Mouse (Mus musculus): ENCODE data around the gene Acin1. TPM values are rescaled to one million over a fixed set of nuclear protein-coding genes. Genes with fewer than 3 reads are reported as not detected.
A peak's percentile ranks its signal among the peaks of the same experiment; 100 is the strongest.

Acin1 gene
- total RNA-seq, 2 experiments from 2014 or later, result 119 to 129 TPM

DNA sequence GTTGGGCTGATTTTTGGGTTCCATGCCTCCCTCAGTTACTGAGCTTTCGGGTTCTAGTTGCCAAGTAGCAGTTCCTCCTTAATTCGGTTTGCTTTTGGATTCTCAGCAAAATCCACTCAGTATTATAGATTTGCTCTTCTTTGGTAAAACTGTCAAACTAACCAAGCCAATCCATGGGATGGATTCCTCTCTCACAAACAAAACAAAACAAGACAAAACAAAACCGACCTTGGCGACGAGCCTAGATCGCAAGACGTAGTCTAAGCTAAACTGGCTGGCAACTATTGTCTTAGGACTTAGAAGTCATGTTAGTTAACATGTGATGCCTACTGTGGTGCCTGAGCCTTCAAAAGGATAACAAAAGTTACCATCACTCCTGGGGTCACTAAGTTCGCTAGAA, 83.0 kb downstream of the Acin1 start:
- no peak for DNase-seq

DNA sequence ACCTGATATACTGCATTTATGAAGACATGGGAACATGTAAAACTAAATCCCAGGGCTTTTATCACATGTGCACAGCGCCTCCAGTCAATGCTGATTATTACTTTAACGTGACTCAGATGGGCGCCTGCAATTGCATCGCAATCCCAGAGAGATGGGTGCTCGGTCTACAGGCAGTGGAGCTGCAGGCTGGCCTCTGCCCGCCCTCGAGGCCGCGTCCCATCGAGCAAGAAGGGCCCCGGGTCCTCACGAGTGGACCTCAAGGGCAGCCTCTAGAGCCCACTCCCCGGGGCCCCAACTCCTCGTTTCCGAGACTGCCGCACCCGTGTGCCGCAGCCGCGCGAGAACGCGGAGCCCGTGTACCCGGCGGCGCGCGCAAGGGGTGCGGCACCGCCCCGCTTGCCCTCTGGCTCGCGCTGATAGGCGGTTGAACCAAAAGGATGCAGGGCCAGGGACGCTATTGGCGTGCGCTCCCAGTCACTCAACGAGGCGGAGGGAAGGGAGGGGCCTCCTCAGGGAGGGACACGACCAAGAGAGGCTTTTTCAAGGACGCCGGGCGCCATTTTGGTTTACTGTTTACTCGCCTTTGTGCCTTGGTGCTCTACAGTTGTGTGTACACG, 83.6 kb downstream of the Acin1 start:
- peak; percentile 97 for DNase-seq

DNA sequence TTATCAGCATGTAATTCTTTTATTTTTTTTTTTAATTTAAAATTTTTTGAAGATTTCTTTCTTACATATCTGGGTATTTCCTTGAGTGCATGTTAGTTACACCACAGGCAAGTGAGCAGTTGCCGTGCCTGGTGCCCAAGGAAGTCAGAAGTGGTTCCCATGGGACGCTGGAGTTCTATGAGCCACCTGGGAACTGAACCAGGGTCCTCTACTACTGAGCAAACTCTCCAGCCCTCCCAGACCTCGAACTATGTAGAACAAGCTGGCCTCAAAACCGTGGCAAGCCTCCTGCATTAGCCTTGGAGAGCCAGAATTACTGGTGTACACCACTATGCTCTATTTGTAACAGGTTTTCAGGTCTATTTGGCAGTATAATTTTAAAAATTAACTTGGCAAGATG, 84.1 kb downstream of the Acin1 start:
- no peak for DNase-seq

DNA sequence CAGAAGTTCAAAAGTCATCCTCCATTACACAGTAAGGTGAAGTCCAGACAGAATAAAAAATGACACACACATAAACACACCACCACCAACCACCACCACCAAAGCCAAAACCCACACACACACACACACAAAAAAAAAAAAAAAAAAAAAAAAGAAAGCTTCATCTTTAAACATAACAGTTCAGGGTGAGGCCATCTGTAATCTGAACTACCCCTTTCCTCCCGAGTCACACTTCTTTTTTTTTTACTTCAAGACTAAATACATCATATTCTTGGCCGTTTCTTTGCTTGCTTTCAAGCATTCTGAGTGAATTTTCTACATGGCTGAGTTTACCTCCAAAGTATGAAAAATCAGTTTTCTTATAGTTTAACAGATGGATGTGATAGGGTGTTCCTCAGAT, 85.1 kb downstream of the Acin1 start:
- no peak for DNase-seq

DNA sequence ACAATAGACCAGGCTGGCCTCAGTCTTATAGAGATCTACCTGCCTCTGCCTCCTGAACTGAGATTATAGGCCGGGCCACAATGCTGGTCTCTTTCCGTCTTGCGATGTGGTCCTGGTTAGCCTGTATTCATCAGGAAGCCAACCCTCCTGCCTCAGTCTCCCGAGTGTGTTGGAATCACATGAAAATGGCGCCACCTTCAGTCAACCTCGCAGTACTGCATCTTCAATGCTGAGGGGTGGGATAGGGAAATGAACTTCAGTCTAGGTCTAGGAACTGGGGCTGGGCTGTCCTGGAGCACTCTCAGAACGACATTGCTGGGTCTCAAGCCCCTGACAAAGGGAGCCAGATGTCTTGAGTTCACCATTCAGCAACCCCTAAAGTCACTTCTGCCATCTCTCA, 89.6 kb downstream of the Acin1 start:
- DNase-seq, result no peak

DNA sequence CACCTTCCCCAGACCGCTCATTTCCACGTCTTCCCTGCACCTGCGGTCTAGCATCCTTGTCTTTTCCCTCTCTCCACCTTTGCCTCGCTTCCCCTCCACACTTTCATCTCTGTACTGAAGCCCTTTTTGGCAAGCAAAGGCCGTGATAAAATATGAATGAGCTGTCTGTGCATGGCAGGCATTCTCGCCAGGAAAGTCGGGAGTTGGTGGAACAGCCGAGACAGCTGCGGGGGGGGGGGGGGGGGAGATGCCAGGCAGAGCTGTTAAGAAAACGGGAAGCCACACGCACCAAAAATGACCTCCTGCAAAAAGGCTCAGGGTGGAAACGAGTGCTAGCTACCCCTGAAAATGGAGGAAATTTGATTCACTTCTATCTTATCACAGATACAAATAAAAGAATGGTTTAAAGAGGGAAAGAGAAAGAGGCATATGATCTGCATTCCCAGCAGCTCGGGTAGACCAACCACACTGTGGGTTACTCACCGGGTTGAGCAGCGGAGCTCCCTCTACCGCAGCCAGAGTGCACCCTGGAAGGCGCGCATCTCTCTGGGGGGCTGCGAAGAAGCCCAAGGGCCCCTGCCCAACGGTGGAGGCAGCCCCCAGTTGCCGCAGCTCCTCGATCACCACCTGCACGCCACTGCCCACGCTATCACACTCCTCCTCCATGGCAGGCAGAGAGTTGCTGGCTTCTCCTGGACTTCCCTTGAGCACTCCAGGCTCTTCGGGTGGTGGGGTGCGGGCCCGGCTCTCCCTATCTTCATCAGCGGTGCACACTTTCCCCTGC, 91.9 kb downstream of the Acin1 start:
- no peak for DNase-seq

GRCm38 (mm10) chr14:54594055-54594454, 92.7 kb downstream of the Acin1 start:
- DNase-seq, result no peak

DNA sequence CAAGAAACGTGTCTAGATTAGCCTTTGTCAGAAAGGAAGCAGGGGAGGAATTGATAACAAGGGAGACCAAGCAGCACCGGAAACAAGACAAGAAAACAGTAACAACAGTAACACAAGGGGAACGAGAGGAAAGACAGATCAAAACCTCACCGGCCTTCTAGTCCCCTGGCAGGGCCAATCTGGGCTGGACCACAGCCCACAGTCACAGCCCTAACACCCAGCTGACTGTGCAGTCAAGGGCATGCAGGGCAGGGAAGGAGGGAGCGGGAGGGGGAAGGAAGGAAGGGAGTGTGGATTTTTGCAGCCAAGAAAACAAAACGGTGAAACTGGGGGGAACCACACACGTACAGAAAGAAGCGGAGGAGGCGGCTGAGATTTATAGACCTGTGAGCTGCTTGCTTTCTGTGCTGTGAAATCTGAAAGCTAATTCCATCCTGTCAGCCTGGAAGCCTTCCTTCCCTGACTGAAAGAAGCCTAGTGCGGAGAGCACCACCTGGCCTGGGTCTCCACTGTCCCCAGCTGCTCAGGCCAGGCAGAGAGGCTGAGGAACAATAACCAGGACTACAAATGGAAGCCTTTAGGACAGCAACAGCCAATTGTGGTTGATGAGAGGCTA, 94.3 kb downstream of the Acin1 start:
- DNase-seq, result peak; percentile 76

Small RNAs within 50 kb of the gene (microRNA-seq; reads per million reads assigned to microRNA genes)
- gene Mir686 (0 reads per million in 2 experiments), gene Mir6948 (0 reads per million in 2 experiments)

Other genes starting within 250 kb of the Acin1 start
- 10 to 100 TPM; 81.3 to 81.5 TPM for gene Lrp10, start 222.8 kb downstream of the Acin1 start, total RNA-seq (2021)
- under 1 TPM; 0.14 to 0.23 TPM for gene Rem2, start 210.8 kb downstream of the Acin1 start, total RNA-seq (2021)
- 10 to 100 TPM; 36.2 to 36.5 TPM for gene Prmt5, start 169.4 kb downstream of the Acin1 start, total RNA-seq (2021)
- gene Haus4, start 132.3 kb downstream of the Acin1 start, total RNA-seq (2021), result 10 to 100 TPM; 30.6 to 32.7 TPM
- gene Ajuba, start 109.4 kb downstream of the Acin1 start, total RNA-seq (2021), result 10 to 100 TPM; 19.4 to 20.3 TPM
- 1 to 10 TPM; 4.9 to 6.6 TPM for gene 4931414P19Rik, start 80.9 kb downstream of the Acin1 start, total RNA-seq (2021)
- gene Psmb5, start 68.9 kb downstream of the Acin1 start, total RNA-seq (2021), result 100 to 1,000 TPM; 192 to 198 TPM
- not detected for gene Psmb11, start 65.5 kb downstream of the Acin1 start, total RNA-seq (2021)
- gene Gm17606, start 46.0 kb downstream of the Acin1 start, total RNA-seq (2021), result not detected
- 1 to 10 TPM; 2.7 to 3.1 TPM for gene Cdh24, start 45.6 kb downstream of the Acin1 start, total RNA-seq (2021)
- gene 1700123O20Rik, start 715 bp downstream of the Acin1 start, total RNA-seq (2021), result 10 to 100 TPM; 19.3 to 20.9 TPM
- gene Gm29776, start 11.9 kb upstream of the Acin1 start, total RNA-seq (2021), result under 1 TPM; 0.14 to 0.16 TPM
- gene Cebpe, start 25.2 kb upstream of the Acin1 start, total RNA-seq (2021), result not detected
- gene Slc7a8, start 95.0 kb upstream of the Acin1 start, total RNA-seq (2021), result 1 to 10 TPM; 1.9 to 2.0 TPM
- not detected for gene Rnf212b, start 127.2 kb upstream of the Acin1 start, total RNA-seq (2021)
- gene Homez, start 184.0 kb upstream of the Acin1 start, total RNA-seq (2021), result 1 to 10 TPM; 7.7 to 8.9 TPM
- 1 to 10 TPM; 6.4 to 7.6 TPM for gene Ppp1r3e, start 190.6 kb upstream of the Acin1 start, total RNA-seq (2021)
- 10 to 100 TPM; 37.5 to 39.2 TPM for gene Bcl2l2, start 196.4 kb upstream of the Acin1 start, total RNA-seq (2021)
- gene Gm20521, start 196.5 kb upstream of the Acin1 start, total RNA-seq (2021), result 1 to 10 TPM; 3.0 to 3.9 TPM
- gene Pabpn1, start 205.6 kb upstream of the Acin1 start, total RNA-seq (2021), result 100 to 1,000 TPM; 141 to 142 TPM
- 10 to 100 TPM; 24.8 to 25.2 TPM for gene Slc22a17, start 226.2 kb upstream of the Acin1 start, total RNA-seq (2021)
- gene Efs, start 239.2 kb upstream of the Acin1 start, total RNA-seq (2021), result 10 to 100 TPM; 10.5 to 10.9 TPM
- gene Il25, start 245.8 kb upstream of the Acin1 start, total RNA-seq (2021), result not detected
- gene Cmtm5, start 249.3 kb upstream of the Acin1 start, total RNA-seq (2021), result under 1 TPM in 1 of 2 experiments, not detected in 1; 0.33 TPM

Measured in heart, postnatal 4 days (tissue).